8 mouse cellular contexts compared by ENCODE assay signal in the genomic region with DNA sequence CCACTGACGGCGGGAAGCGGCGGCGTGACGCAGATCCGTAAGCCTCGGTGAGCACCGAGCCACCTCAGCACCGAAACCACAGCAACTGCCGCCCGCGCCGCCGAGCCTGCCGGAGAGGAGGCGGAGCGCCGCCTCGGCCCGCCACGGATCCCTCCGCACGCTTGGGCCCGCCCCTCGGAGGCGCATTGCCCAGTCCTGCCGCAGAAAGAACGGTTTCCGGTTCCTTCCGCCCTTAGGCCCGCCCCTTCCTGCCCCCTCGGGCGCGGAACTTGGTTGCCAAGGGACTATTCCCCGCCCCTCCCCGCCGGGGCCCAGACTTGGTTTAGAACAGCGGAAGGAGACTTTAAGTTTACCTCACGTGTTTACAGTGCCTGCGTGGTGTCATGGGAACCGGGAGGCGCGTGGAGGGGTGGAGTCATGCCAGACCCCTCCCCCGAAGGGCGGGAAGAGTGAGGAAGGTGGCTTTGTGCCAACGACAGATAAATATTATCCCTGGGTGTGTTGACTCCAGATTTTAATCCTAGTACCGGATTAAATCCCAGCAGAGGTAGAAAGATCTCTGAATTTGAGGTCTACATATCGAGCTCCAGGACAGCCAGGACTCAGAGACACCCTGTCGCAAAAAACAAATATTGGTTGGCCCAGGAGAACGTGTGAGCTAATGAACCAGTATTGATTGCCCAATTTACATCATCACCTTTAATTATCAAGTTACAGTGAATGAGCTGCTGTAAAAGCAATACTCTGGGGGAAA. TPM values are rescaled to one million over a fixed set of nuclear protein-coding genes. Genes with fewer than 3 reads are reported as not detected.
DNase-seq lines count a peak whose midpoint lies in the region; ATAC-seq lines count a peak whose summit lies in the region.

Gene Cfap20, minus strand, starts transcription at position 184 of the 754 bp plus-strand sequence.

- WGBS in hindbrain, embryonic 16.5 days: under 1% methylated on average over 46 of the region's 51 CpGs
- WGBS in macrophage (ENCODE audit: missing documents): 2% methylated on average over 44 of the region's 51 CpGs

- H3K36me3 ChIP-seq in hindbrain, embryonic 16.5 days (ENCODE audit: control insufficient read depth, insufficient read depth, low read length): no peaks in the 10 kb centered on the region
- no peaks in the 10 kb centered on the region for H3K36me3 ChIP-seq in macrophage (ENCODE audit: inconsistent target)

- no peaks in the 10 kb centered on the region for H3K9me3 ChIP-seq in hindbrain, embryonic 16.5 days (ENCODE audit: control insufficient read depth, low read length)

- peaks cover 45% of the 10 kb centered on the region for H3K79me2 ChIP-seq in macrophage (ENCODE audit: inconsistent target)

- DNase-seq in WW6 (ENCODE audit: low read depth, low spot score): peak; percentile 99
- peak; percentile 99 for DNase-seq in cerebellum, postnatal 4 days (ENCODE audit: low spot score in 2 of 2)
- DNase-seq in gastrocnemius, adult 18-20 months (ENCODE audit: low spot score): peak; percentile 100
- DNase-seq in left cerebral cortex, adult 18-20 months (ENCODE audit: low spot score in 2 of 2): peak; percentile 99
- DNase-seq in right cerebral cortex, adult 18-20 months: peak; percentile 99
- peak; percentile 98 for DNase-seq in urinary bladder, postnatal 10 days (ENCODE audit: low spot score)

- H3K4me2 ChIP-seq in hindbrain, embryonic 16.5 days (ENCODE audit: low read length): peak within 1 kb of the TSS; percentile 62

- ATAC-seq in hindbrain, embryonic 16.5 days: peak; percentile 96

- peaks cover 28% of the 10 kb centered on the region for H3K4me1 ChIP-seq in hindbrain, embryonic 16.5 days (ENCODE audit: control insufficient read depth, insufficient read depth, low read depth, low read length)

- no peaks in the 10 kb centered on the region for H3K27me3 ChIP-seq in hindbrain, embryonic 16.5 days (replicated peaks; ENCODE audit: control insufficient read depth, insufficient read depth, low read length)

- H3K9ac ChIP-seq in hindbrain, embryonic 16.5 days (ENCODE audit: low read depth, low read length): peak within 1 kb of the TSS; percentile 96

- peak within 1 kb of the TSS; percentile 96 for H3K4me3 ChIP-seq in hindbrain, embryonic 16.5 days (ENCODE audit: low read length)
- peak within 1 kb of the TSS; percentile 79 for H3K4me3 ChIP-seq in macrophage (ENCODE audit: inconsistent target)

- H3K27ac ChIP-seq in hindbrain, embryonic 16.5 days (ENCODE audit: low read depth, low read length): peak within 1 kb of the TSS; percentile 94
- peak within 1 kb of the TSS; percentile 24 for H3K27ac ChIP-seq in macrophage

RNA-seq across cellular contexts. Expression of gene Cfap20, which starts in this region (rescaled TPM):
- total RNA-seq in gastrocnemius, adult 18-20 months (2021): 1 to 10 TPM; 6.0 to 6.5 TPM
- 121 and 124 TPM in 2 replicates for polyA plus RNA-seq in hindbrain, embryonic 16.5 days (2015; fragmentation: Nextera tagmentation; extraction: Ambion mirVana)
- total RNA-seq in left cerebral cortex, adult 18-20 months (2021): 10 to 100 TPM; 58.8 to 60.7 TPM
- total RNA-seq in macrophage (2018; cell fraction: chromatin; rRNA removed): 10 to 100 TPM in 25 of 26 experiments, 1 to 10 TPM in 1; 6.2 to 49.1 (median 24.3) TPM
- total RNA-seq in macrophage (2018; cell fraction: cytosol; rRNA removed): 10 to 100 TPM in 25 of 26 experiments, 1 to 10 TPM in 1; 9.8 to 22.8 (median 19.5) TPM
- total RNA-seq in macrophage (2018; cell fraction: nucleus; rRNA removed): 10 to 100 TPM; 11.8 to 57.4 (median 27.4) TPM
- polyA plus RNA-seq in macrophage (2018): 26.4 to 40.0 TPM (median 28.0 TPM) in 3 replicates

Comparison
In these comparisons a context has a peak if more than half of its experiments do, and no peak if none do; other contexts are left out.
1. Peak in every context shown above with its lines: DNase-seq, ATAC-seq, H3K4me3 ChIP-seq and H3K27ac ChIP-seq.
2. RNA of gene Cfap20 (total RNA-seq): 58.8 to 60.7 TPM in left cerebral cortex, adult 18-20 months; 6.0 to 6.5 TPM in gastrocnemius, adult 18-20 months; every median in the first group is over 4 times any median in the second.